Mouse (Mus musculus): ENCODE results near the gene Mpi.

Gene Mpi

DNA sequence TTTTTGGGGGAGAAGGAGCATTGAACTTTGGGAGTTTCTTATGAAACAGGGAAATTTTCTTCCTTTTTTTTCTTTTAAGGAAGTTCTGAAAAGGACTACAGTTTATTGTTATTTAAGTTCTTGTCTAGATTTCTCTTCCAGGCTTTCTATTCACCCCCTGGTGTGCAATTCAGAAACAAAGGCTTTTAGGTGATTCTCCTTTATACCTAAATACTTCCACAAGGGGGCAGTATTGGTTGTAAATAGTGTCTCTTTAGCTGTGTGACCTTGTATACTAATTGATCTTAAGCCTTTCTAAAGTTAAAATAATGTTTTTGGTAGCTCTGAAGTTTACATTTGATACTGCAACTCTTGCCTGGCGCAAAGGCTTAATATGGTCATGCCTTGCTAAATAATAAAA, 28.8 kb downstream of the Mpi start:
- DNase-seq (ENCODE audit: low spot score), result no peak

DNA sequence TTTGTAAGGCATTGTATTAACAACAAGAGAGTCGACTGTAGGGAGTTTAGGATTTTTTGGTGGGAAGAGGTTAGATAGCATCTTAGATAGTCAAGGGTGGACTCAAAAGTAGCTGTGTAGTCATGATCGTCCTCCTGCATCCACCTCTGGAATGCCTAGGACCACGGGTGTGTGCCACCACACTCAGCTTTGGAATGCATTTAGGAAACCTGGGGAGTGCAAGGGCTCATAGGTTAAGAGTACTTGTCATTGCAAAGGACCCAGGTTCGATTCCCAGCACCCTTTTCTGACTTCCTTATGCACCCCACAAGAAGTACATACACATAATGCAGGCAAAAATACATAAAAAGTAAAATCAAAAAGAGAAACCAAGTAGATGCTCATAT, 29.7 kb downstream of the Mpi start:
- DNase-seq (ENCODE audit: low spot score), result no peak

DNA sequence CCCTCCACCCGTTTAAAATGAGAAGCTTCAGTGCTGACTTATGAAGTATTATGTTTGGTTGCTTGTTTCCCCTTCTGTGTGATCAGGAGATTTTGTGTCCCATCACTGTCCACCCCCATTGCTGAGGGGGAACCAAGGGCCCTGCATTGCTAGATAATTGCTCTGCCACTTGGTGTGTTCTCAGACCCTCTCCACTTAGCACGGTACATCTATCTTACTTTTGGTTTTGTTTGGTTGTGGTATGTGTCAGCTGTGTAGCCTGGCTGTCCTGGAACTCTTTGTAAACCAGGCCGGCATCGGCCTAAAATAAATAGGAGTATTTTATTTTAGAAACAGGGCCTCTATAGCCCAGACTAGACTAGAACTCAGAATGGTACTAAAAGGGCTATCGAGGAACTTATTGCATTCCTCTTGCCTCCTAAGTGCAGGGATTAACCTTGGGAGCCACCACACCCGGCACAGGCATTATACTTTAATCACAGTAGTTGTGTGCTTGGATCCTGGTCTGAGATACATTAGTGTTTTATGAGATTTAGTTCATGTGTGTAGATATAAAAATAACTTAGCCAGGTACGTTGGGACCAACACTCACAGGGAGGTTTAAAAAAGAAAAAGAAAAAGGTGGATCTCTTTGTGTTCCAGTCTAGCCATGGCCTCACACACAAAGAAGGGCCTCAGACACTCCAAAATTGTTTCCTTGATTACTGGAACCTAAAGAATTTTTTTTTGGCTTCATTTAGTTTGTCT, 30.3 kb downstream of the Mpi start:
- DNase-seq (ENCODE audit: low spot score), result no peak

DNA sequence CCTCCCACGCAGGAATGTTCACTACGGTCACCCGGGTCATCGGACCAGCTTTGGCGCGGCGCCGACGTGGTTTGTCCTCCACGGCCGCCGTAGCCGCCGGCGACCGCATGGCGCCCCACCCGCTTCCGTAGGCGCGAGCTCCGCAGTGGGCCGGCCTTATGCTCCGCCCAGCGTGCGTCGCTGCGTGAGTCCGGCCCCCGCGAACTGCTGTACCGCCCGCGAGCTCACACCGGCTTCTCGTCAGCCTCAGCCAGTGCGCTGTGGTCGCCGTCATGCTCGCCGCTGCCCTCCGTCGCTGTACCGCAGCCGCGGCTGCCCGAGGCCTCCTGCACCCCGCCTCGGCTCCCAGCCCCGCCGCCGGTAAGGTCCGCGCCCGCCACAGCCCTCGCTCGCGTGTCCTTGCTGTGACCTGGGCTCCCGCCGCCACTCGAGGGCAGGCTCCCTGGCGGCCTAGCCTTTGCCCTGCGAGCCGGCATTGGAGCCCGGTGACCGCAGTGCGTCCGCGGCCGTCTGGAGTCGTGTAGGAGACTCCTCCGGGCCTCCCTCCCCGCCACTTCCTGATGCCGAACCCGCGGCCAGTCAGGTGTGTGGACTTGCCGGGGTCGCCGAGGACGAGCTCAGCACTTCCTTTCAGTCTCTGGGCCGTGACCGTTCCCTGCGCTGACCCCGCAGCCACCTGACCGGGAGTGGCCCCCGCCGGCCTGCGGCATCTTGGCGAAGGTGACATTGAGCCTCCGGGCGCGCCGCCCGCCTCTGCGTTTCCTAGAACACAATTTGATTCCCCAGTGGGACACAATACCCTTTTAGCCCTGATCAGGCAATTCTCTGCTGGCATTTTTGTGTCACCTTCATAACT, 31.3 kb downstream of the Mpi start, which contains the start of gene Cox5a:
Cox5a (plus strand) TSS at position 219 of the 856 bp plus-strand sequence.
- peak; percentile 97 for DNase-seq (ENCODE audit: low spot score)

DNA sequence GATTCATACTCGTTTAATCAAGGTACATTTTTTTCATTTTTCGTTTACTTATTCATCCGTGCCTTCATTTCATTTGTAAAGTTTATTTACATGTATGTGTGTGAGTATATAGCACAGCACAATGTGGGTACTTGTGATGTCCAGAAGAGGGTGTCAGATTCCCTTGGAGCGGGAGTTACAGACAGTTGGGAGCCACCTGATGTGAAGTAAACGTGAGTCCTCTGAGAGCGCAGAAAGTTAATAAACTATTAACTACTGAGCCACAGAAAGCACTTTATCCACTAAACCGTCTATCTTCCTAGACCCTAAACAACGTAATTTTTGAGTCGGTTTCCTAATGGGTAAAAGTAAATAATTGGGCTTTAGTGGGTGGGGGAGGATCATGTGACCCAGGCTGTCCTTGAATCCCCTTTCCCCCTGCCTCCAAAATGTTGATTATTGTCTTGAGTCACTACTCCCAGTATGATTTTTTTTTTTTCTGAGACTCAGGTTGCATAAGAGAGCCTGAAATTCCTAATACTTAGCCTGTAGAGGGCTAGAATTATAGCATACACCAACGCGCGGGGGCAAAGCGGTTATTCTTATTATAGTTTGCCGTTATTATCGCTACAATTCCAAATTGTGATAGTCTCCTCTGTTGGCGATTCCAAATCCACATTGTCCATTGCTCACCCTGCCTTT, 32.0 kb downstream of the Mpi start:
- DNase-seq (ENCODE audit: low spot score), result no peak

DNA sequence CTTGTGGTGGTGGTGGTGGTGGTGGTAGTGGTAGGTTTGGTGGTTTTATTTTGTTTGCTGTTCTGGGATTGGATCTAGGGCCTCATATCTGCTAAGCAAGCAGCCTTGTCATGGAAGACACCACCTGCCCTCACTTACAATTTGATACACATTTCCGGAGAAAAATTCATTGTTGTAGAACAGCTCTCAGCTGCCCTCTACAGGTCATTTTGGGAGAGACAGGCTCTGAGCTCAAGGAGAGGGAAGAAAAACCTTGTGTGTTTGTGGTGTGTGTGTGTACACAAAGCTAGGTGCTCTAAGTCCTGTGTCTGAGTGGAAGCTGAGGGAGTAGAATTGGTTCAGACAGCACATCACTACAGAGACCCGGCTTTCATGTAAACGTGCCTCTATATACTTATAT, 35.5 kb downstream of the Mpi start:
- peak; percentile 57 for DNase-seq (ENCODE audit: low spot score)

DNA sequence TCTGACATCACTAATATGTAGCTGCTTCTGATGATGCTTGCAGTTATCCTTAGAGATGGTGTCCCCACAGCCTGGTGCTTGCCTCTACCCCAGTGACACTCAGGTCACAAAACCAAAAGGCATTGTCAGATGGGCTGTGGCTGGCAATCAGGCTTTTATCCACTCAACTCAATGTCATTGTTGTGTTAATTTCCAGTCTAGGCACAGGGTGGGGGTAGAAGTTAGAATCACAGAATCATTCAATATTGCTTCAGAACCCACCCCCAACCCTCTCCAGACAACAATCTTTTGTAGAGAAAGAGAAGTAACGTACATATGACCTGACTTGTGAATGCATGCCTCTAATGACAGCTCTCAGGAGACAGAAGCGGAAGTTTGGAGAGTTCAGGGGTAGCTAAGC, 42.0 kb downstream of the Mpi start:
- no peak for DNase-seq (ENCODE audit: low spot score)

DNA sequence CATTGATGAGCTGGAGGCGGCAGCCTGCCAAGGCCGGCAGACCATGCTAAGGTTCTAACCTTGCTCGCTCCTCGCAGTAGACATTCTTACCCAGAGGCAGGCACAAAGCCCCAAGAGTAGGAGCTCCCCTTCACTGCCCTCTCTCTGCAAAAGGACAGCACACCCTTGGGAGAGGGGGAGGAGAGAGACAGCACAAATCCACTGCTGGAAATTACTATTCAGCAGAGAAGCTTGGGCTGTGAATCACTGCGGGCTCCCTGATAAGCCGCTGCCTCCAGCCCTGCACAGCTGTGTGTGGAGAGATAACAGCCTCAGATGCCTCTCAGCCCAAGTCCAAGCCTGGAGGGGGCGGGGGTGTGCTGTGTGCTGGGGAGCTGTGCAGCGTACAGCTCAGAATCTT, 46.9 kb downstream of the Mpi start:
- DNase-seq (ENCODE audit: low spot score), result peak; percentile 20

DNA sequence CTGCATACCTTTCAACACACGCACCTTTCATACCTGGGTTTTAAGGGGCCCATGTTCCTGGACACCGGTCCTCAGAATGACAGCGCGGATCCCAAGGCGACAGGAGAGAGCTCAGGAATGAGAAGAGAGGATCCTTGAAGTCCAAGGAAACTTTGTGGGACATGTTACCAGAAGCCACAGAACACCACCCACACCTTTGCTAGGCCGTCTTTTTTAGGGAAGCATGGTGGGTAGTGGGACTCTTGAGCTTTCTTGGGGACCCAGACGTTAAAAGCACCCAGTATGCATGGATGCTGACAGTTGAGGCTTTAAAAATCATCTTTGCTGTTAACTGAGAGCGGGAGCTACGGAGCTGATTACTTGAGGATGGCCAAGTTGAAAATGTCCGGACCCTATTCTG, 47.7 kb downstream of the Mpi start:
- no peak for DNase-seq (ENCODE audit: low spot score)

DNA sequence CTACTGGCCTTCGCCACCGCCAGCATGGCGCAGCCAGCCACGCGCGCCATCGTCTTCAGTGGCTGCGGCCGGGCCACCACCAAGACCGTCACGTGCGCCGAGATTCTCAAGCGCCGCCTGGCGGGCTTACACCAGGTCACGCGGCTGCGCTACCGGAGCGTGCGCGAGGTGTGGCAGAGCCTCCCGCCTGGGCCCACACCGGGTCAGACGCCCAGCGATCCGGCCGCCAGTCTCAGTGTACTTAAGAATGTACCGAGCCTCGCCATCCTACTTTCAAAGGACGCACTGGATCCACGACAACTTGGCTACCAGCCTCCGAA, 48.2 kb downstream of the Mpi start:
- DNase-seq (ENCODE audit: low spot score), result peak; percentile 54

DNA sequence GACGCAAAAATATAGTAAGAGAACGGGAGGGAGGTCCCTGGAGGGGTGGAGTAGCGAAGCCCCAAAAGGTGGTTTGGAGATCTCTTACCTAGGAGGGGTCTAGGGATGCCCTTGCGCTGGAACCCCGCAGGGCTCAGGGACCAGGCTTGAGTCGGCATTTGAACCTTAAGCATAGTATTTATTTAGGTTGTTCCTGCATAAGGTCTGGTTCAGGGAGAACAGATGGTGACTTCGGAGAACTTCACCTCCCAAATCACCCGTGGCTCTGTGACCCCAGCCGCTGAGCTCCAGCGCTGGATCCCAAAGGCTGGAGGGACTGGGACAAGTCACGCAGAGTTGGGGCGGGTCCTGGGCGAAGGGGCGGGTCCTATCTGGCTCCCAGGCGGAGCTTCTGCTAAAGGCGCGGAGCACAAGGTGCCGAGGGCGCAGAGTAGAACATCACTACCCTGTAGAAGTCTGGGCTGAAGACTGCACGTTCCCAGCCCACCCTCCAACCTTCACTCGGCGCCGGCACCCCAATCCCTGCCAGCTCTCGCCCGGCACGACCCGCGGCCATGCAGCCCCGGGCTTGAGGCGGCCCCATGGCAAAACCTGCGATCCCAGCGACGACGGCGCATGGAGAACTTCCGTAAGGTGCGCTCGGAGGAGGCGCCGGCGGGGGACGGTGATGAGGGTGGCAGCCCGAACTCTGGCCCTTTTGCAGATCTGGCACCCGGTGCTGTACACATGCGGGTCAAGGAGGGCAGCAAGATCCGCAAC, 48.8 kb downstream of the Mpi start, which contains the start of gene Rpp25:
Rpp25 (plus strand) TSS at position 405 of the 759 bp plus-strand sequence.
- peak; percentile 64 for DNase-seq (ENCODE audit: low spot score)

DNA sequence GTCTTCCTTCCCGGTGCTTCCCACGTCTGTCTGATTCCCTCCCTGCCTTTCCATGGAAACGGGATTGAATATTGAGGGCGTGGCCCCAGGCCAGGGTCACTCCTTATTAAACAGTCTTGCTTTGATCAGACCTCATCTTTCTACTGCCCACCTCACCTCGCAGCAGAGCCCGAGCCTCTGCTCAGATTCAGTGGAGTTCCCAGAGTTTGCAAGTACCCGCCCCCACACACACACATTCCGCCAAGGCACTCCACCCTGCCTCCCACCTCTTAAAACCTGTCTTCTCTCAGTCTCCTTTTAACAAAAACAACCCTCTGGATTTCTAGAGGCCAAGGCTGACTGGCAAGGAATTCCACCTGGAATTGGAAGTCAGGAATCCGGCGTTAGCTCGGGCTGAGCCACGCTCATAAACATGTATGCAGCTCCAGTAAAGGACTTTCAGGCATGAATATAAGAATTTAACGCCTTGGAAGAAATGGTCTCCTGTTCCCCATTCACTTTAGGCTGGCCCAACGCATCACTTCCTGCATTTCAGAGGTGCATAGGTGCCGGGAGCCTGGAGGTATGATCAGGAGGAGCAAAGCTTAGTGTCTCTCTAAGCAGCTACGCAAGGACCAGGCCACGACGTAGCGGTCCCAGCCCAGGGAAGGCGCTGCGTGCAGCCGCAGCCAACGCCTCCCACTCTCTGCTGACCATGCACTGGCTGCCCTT, 49.5 kb downstream of the Mpi start:
- DNase-seq (ENCODE audit: low spot score), result no peak

DNA sequence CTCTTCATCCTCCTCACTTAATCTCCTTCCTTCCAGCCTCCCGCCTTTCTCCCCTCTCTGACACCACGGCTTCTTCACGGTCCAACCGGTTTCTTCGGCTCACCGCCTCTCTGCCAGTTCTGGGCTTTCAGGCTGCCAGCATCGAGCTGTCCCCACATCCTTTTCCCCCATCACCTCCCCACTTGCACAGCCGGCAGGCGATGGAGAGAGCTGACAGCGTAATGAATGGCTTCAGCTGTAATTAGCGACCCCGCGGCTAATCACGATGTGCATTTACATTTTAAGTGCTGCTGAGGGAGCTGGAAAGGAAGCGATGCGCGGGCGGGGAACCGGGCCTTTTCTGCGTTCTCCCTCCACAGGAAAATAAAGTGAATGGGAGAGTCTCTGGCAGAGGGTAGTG, 50.7 kb downstream of the Mpi start:
- DNase-seq (ENCODE audit: low spot score), result no peak

DNA sequence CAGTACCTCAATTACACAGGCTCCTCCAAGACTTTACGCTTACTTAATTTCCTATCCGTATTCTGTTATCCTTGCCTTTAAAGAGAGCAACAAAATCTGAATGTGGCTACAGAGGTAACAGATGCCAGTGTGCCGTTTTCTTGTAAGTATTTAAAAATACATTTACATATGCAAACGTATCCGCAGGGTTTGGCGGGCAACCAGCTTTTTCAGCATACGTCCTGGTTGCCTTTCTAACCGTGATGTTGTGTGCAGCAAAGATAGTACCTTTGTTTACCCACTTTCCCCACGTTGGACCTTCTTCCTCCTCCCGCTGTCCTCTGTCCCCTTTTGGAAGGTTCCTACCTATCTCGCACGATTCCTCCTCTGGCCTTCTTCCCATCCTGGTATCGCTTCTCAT, 51.1 kb downstream of the Mpi start:
- no peak for DNase-seq (ENCODE audit: low spot score)

DNA sequence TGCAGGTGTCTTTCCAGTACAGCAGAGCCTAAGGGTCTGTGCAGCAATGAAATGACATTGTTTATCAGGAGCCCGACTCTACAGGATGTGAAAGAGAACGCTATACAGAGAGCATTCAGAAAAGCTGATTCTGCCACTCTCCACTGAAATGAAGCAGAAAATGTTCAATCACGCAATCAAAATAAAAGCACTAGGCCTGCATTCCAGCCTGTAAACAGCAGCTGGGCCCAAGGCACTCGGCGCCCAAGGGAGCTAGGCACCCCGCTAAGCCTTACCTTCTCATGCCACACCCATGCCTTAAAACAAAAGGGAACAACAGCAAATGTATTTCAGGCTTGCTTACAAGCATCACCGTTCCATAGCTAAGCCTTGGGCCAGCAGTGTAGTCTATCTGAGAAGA, 54.0 kb downstream of the Mpi start:
- no peak for DNase-seq (ENCODE audit: low spot score)

DNA sequence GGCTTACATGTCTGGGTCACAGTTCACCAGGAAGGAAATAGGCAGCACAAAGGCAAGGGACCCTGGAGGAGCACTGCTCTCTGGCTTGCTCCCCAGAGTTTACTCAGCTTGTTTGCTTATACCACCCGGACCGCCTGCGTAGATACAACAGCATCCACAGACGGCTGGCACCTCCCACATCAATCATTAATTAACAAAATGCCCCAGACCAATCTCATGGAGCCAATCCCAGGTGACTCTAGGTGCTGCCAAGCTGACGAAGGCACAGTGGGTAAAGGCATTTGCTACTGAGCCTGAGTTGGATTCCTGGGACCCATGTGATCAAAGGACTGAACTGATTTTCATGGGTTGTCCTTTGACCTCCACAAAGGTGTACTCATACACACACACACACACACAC, 55.3 kb downstream of the Mpi start:
- DNase-seq (ENCODE audit: low spot score), result no peak

DNA sequence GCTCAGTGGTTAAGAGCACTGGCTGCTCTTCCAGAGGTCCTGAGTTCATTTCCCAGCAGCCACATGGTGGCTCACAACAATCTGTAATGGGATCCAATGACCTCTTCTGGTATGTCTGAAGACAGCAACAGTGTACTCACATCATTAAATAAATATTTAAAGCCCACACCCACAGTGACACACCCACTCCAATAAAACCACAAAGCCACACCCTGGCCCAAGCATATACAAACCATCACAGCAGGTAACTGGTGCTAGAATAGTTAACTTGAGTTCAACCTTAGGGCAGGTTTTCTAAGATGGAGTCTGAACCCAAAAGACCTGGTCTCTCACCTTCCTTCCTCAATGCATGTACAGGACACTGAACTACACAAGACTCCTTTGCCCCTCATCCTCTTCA, 57.6 kb downstream of the Mpi start:
- no peak for DNase-seq (ENCODE audit: low spot score)
